Mouse (Mus musculus) limb, embryonic 14.5 days (tissue): Measurements from ENCODE around the gene Pom121l2. TPM values are rescaled to one million over a fixed set of nuclear protein-coding genes. Genes with fewer than 3 reads are reported as not detected.
A peak's percentile ranks its signal among the peaks of the same experiment; 100 is the strongest.

ENCODE experiments used
- ATAC-seq: fragments of 200-750 bp; cut with Nextera tagmentation; 2 replicates; pipeline ENCODE4 v1.8.0; 2017; ENCODE audit warnings: low read depth, moderate number of reproducible peaks, moderate TSS enrichment; ENCODE audit not compliant: low FRiP score
- DNase-seq: peaks from one replicate; pipeline ENCODE4 v3.0.0-alpha.2; 2015; ENCODE audit warnings: low spot score
- H3K27ac ChIP-seq: fragments of 300-500 bp; sonication (generic); replicated peaks from 2 replicates; pipeline ENCODE4 v1.5.1; 2014; ENCODE audit warnings: low read depth, mild to moderate bottlenecking, low read length, moderate library complexity, mixed read lengths
- H3K27me3 ChIP-seq: fragments of 300-500 bp; sonication (generic); 2 replicates; pipeline ENCODE4 v1.6.1; 2014; ENCODE audit warnings: low read length, mixed read lengths; ENCODE audit not compliant: control insufficient read depth, insufficient read depth
- H3K36me3 ChIP-seq: fragments of 300-500 bp; sonication (generic); 2 replicates; pipeline ENCODE4 v1.6.1; 2014; ENCODE audit warnings: mild to moderate bottlenecking, low read length, moderate library complexity, mixed read lengths; ENCODE audit not compliant: control insufficient read depth, insufficient read depth
- H3K4me1 ChIP-seq: fragments of 300-500 bp; sonication (generic); 2 replicates; pipeline ENCODE4 v1.6.1; 2014; ENCODE audit warnings: antibody characterized with exemption, low read length, mixed read lengths; ENCODE audit not compliant: control insufficient read depth, insufficient read depth
- H3K4me2 ChIP-seq: fragments of 300-500 bp; sonication (generic); replicated peaks from 2 replicates; pipeline ENCODE4 v1.6.1; 2014; ENCODE audit warnings: low read depth, mild to moderate bottlenecking, low read length, moderate library complexity; ENCODE audit not compliant: severe bottlenecking
- H3K4me3 ChIP-seq: fragments of 300-500 bp; sonication (generic); replicated peaks from 2 replicates; pipeline ENCODE4 v1.5.1; 2014; ENCODE audit warnings: low read length
- H3K9ac ChIP-seq: fragments of 300-500 bp; sonication (generic); 2 replicates; pipeline ENCODE4 v1.6.1; 2014; ENCODE audit warnings: mild to moderate bottlenecking, low read depth, low read length, moderate library complexity; ENCODE audit not compliant: severe bottlenecking
- H3K9me3 ChIP-seq: fragments of 300-500 bp; sonication (generic); 2 replicates; pipeline ENCODE4 v1.6.1; 2016; ENCODE audit warnings: low read length; ENCODE audit not compliant: control insufficient read depth
- POLR2A ChIP-seq: fragments of 200-500 bp; IDR thresholded peaks from 2 replicates; pipeline ENCODE4 v1.8.0; 2012; ENCODE audit warnings: inconsistent platforms, mild to moderate bottlenecking, moderate library complexity, borderline replicate concordance; ENCODE audit not compliant: insufficient read depth, insufficient read length; ENCODE audit errors: extremely low read depth
- WGBS: fragments of 180-500 bp; shearing (Covaris S2); extraction: QIAGEN DNeasy Blood & Tissue Kit; methylation state at CpG from one replicate; pipeline ENCODE4 v1.1.7; 2014; 5-methylcytosine and 5-hydroxymethylcytosine counted together
- polyA plus RNA-seq, 2 experiments: library from polyadenylated mRNA; depleted of rRNA in 1 of 2; stranded (reverse) in 1 of 2; unstranded in 1 of 2; fragments of >200 nt; fragmentation: Nextera tagmentation in 1 of 2; extraction: Ambion mirVana in 1 of 2; gene quantifications; 2 replicates each; pipeline versions ENCODE4 v1.2.1 to v1.2.3; 2012 to 2014

The Pom121l2 gene
- polyA plus RNA-seq, 2 experiments: 0.09 to 0.18 TPM

DNA sequence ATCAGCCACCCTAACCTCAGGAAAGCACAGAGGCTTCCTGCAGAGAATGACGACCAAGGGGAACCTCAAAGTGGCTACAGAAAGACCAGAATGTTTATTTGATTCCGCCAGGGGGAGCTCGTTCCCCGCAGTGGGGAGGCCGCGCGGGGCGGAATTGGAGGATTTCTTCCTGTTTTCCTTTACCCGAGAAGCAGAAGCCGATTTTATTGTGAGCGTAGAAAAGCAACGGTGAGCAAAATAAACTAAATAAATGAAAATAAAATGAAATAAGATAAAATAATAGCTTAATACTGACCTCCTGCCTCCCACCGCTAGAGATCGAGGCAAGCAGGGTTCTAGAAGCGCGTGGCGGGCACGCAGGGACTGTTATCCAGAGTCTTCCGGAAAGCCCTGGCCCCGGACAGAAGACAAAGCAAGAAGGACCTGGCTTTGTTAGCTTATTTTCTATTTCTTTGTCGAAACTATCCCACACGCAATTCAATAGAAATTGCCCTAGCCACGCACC, 6.7 kb upstream of the Pom121l2 start:
- H3K27me3 ChIP-seq: no peaks in the 10 kb centered on the region
- peak overlapping the region; percentile 97 for H3K27ac ChIP-seq
- WGBS: under 1% methylated on average over 23 of the region's 23 CpGs
- H3K4me2 ChIP-seq: peak overlapping the region; percentile 42
- peak; percentile 80 for DNase-seq
- TF ChIP-seq POLR2A: no peak
- H3K4me3 ChIP-seq: peak overlapping the region; percentile 67
- peak; percentile 85 for ATAC-seq
- H3K36me3 ChIP-seq: no peaks in the 10 kb centered on the region
- H3K9me3 ChIP-seq: no peaks in the 10 kb centered on the region
- no peaks in the 10 kb centered on the region for H3K4me1 ChIP-seq
- peak overlapping the region; percentile 89 for H3K9ac ChIP-seq

DNA sequence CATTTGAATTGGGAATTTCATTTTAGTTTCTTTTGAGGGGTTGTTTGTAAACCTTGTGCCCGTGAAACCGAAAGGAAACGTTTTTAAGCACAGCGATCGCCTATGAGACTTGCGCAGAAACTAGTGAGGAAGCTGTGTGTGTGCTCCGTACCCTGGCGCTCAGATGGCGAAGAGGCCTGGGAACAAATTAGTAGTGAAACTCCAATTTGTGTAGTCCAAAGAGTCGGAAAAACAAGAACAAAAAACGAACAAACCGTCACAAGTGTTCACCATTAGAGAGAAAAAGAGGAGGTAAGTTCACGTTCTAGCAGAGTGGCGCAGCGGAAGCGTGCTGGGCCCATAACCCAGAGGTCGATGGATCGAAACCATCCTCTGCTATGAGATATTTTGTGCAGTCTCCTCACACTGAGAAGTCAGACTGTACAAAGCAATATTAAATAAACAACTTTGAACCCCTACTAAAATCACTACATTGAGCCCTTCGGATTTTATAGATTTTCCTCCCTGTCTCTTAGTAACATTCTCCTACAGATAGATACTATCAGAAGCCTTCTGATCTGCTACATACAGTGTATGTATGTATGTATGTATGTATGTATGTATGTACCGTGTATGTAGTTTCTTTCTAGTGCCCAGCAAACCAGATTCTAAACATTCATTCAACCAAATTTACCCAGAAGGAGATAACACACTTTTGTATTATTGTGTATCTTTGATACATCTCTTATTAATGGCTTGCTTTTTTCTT, 6.1 kb upstream of the Pom121l2 start:
- Histone ChIP-seq H3K9me3 (no peaks in the 10 kb centered on the region), H3K4me3 (peak overlapping the region; percentile 67), H3K4me2 (peak overlapping the region; percentile 42), H3K27me3 (no peaks in the 10 kb centered on the region), H3K36me3 (no peaks in the 10 kb centered on the region), H3K4me1 (no peaks in the 10 kb centered on the region), H3K27ac (peak overlapping the region; percentile 97), H3K9ac (peak overlapping the region; percentile 89)
- ATAC-seq (peak; percentile 94), DNase-seq (peak; percentile 88)
- TF ChIP-seq POLR2A: no peak
- WGBS: 5% methylated on average over 20 of the region's 20 CpGs

DNA sequence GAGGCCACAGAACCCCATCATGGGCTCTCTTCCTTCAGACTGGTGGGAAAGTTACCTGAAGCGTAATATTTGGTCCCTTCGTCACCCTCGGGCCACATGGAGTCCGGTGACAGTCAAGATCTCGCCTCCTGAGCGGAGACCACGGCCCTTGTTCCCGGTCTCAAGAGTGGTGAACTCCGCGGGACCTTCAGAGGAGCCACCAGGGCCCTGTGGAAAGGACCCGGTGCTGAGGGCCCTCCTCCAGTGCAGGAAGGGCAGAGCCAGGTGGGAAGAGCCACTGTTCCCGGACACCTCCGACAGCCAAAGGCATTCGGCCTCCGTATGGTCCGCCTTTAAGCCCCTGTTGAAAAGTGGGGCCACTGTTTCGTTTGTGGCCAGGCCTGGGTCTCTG, 804 bp downstream of the Pom121l2 start:
- peaks cover 13% of the 10 kb centered on the region; the same call in 1 of the 2 replicates for H3K27me3 ChIP-seq

DNA sequence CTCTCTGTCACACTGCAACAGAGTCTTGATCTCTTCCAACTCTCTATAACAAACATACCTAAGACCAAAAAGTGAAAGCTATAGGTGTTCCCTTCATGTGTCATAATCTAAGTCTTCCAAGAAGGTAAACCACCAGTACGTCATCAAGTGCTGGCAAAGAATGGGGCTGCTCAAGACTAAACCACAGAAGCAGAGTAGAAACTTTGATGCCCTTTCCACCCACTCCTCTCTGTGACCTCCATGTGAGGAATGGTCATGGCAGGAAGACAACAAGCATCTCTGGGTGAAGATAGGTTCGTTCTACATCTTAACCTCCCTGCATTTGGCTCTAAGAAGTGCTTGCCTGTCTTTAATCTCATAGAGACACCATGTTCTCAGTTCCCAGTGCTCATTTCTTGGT, 3.5 kb downstream of the Pom121l2 start:
- 88% methylated on average over 2 of the region's 2 CpGs for WGBS
- H3K9me3 ChIP-seq: no peaks in the 10 kb centered on the region

More for the DNA sequence above, 804 bp downstream of the Pom121l2 start:
- Histone ChIP-seq H3K9me3 (no peaks in the 10 kb centered on the region), H3K4me3 (peak overlapping the region; percentile 58), H3K36me3 (no peaks in the 10 kb centered on the region), H3K4me2 (peak overlapping the region; percentile 96), H3K9ac (peak overlapping the region; percentile 77), H3K27ac (no peak overlapping the region), H3K4me1 (peaks cover 6% of the 10 kb centered on the region; the same call in 1 of the 2 replicates)
- ATAC-seq (no peak), DNase-seq (no peak)
- 3% methylated on average over 17 of the region's 17 CpGs for WGBS
- TF ChIP-seq POLR2A: no peak

DNA sequence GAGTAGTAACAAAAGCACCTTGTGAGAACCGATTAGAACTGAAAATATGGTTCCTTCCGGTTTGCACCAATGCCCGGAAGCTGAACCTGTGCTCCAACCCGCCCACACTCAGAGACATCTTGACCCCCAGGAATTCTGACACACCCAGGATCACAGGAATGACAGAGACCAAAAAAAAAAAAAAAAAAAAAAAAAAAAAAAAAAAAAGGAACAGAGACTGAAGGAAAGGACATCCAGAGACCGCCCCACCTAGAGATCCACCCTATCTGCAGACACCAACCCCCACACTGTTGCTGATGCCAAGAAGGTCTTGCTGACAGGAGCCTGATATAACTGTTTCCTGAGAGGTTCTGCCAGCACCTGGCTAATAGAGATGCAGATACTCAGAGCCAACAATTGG, 11.6 kb downstream of the Pom121l2 start:
- no peak for ATAC-seq
- H3K4me3 ChIP-seq: no peak overlapping the region
- H3K9me3 ChIP-seq: no peaks in the 10 kb centered on the region
- no peaks in the 10 kb centered on the region for H3K36me3 ChIP-seq
- TF ChIP-seq POLR2A: no peak
- H3K4me2 ChIP-seq: no peak overlapping the region
- H3K27me3 ChIP-seq: peaks cover 35% of the 10 kb centered on the region
- H3K9ac ChIP-seq: no peak overlapping the region
- DNase-seq: no peak
- peaks cover 4% of the 10 kb centered on the region; the same call in 1 of the 2 replicates for H3K4me1 ChIP-seq
- WGBS: 82% methylated on average over 5 of the region's 5 CpGs
- H3K27ac ChIP-seq: no peak overlapping the region

More for the DNA sequence above, 3.5 kb downstream of the Pom121l2 start:
- Histone ChIP-seq H3K27me3 (peaks cover 13% of the 10 kb centered on the region; the same call in 1 of the 2 replicates), H3K27ac (no peak overlapping the region), H3K36me3 (no peaks in the 10 kb centered on the region), H3K4me2 (no peak overlapping the region), H3K4me1 (peaks cover 6% of the 10 kb centered on the region; the same call in 1 of the 2 replicates), H3K9ac (no peak overlapping the region), H3K4me3 (no peak overlapping the region)
- TF ChIP-seq POLR2A: no peak
- DNase-seq: no peak
- no peak for ATAC-seq
